Mouse (Mus musculus) frontal cortex, adult 2 months (tissue): ENCODE measurements around the gene Alpk3. TPM values are rescaled to one million over a fixed set of nuclear protein-coding genes. Genes with fewer than 3 reads are reported as not detected.
"Not testable (repeated sequence)": the region's sequence is repeated elsewhere in the genome, so short reads cannot be mapped to it uniquely, and the experiment has no call there.

Source experiments
- DNase-seq, 2 experiments: peaks; one replicate each; pipeline ENCODE4 v3.0.0; 2022; ENCODE audit warnings: low spot score in 1 of 2; ENCODE audit errors: extremely low spot score in 1 of 2
- polyA plus RNA-seq: library from polyadenylated mRNA; depleted of rRNA; stranded (reverse); fragments of >200 nt; gene quantifications from 2 replicates; pipeline ENCODE4 v1.2.3, GENCODE M21; 2012

The Alpk3 gene
- polyA plus RNA-seq, 1 experiment = 0.60 TPM

DNA sequence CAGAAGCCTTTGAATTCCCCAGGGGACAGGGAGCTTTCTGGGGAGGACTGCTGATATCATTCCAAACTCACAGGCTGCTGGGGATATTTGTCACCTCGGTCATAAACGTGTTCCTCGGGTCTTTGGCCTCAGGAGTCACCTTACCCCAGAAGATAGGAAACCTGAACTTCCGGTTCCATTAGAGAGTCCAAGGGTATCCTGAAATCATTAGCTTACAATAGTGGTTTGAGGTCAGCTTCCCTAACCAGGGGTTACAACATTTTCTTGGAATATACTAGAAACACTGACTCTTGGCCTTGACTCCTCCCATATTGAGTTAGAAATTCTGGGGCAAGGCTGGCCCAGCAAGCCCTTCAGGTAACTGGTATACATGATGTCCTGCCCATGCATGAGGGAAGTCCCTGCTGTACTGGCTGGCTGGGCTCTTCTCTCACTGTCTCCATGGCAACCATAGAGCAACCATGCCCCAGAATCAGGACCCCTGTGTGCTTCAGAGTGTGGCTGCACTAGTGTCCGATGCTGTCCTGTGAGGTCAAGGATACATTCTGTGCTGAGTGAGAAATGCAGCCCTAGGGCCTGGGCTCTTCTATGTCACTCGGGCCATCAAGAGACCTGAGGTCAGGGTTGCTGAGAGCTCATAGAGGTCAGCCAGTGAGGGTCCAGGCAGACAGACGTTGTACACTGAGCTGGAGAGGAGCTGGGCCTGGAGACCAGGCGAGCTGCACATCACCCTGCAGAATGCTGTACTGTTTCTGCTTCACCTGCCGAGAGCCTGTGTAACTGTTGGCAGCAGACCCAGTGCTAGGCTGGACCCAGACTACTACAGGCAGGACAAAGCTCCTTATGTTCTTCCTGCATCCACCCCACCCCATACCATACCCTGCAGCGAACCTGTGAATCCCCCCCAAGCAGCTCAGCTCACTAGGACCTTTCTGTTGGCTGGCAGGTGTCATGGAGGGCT lies 68.1 kb downstream of the Alpk3 start:
- no peak for DNase-seq

DNA sequence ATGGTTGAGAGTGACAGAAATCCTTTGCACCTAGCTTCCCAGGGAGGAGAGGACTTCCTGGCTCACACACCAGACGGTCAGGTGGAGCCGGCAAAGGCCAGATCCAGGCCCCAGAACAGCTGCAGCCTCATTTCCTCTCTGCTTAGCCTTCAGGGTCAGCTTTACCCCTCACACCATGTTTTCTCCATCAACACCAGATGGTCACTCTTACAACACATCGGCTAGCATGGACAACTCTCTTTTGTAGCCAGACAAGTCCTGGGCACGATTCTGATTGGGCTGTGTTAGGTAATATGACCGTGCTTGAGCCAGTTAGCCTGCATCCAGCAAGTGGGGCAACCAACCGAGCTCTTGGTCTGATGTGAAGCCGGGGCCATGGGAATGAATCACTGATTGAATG lies 74.5 kb downstream of the Alpk3 start:
- DNase-seq = no peak

DNA sequence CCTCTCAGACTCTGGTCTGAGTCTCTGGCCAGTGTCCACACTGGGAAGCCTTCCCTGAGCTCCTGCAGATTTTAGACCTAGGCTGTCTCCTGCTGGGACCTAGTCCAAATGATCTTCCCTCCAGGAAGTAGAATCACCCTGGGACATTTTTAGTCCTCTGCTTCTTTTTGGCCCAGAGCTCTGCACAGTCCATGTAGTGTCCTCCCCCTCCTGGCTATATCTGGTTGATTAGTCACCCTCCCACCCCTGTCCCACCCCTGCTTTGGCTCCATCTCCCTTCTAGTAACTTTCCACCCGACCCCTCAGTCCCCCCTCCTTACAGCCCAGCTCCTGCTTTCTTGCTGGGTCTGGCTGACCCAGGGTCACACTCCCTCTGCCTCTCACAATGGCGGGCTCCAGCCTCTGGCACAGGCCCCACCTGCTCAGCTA lies 75.5 kb downstream of the Alpk3 start:
- DNase-seq = no peak

DNA sequence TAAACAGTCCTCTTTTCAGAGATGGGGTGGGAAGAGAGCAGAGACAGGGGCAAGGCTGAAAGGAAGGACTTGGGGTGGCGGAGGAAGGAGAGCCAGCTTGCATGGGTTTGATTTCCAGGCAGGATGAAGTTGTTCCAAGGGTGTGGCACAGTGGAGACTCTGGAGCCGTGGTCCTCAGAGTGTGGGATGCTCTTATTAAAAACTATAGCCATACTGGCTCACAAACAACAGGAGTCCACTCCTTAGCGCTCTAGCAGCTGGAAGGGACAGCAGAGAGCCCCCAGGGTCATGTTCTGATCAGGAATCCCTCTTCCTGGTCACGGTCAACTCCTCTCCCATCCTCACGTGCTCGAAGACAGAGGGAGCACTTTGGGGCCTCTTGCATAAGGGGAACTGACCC lies 76.0 kb downstream of the Alpk3 start:
- DNase-seq = no peak

DNA sequence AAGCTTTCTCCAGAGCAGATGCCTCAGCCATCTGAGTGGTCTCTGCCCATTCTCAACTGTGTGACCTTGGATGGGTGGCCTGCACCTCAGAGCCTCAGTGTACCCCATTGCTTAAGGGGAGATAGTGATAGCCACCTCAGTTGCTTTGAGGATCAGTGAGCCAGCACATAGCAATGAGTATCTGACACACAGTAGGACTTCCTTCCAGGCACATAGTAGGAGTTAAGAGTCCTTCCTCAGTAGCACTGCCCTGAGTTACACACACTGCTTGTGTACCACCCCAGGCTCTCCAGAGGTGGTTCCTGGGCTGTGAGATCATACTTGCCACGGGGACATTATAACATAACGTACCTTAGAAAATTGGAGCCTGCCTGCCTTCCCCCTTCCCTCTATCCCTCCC lies 76.5 kb downstream of the Alpk3 start:
- no peak for DNase-seq

DNA sequence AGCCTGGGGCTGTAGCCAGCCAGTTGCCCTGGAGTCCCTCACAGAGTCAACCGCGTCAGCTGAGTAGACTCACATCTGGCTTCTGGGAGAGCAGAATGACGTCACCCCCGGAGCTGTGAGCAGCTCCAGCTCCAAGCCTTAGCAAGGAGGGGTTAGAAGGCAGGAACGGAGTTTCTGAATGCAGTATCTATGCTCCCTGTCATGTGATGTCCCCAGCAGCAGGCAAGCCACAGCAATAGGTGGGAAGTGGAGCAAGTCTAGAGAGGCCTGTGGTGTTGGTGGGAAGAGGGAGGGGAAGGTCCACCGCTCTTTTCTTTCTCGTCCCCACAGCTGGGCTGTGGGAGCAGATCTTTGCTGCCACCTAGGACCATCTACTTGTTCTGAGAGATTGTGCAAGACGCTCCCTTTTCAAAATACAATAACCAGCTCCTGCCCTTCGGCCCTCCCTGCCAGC lies 77.2 kb downstream of the Alpk3 start:
- peak; percentile 36 to 73 for DNase-seq

DNA sequence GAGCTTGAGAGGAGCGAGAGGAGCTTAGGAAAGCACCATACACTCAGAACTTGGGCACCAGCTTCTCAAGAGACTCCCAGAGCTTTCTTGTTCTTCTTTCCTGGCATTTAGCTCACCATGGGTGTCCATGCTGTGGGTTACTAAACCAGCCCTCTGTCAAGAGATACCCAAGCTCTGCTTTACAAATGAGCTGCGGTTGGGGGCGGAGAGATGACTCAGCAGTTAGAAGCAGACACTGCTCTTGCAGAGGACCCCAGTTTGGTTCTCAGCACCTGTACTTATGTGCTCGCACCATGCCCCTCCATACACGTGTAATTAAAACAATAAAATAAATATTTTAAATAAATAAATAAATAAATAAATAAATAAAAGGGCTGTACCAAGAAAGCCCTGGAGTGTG lies 79.9 kb downstream of the Alpk3 start:
- DNase-seq = no peak

DNA sequence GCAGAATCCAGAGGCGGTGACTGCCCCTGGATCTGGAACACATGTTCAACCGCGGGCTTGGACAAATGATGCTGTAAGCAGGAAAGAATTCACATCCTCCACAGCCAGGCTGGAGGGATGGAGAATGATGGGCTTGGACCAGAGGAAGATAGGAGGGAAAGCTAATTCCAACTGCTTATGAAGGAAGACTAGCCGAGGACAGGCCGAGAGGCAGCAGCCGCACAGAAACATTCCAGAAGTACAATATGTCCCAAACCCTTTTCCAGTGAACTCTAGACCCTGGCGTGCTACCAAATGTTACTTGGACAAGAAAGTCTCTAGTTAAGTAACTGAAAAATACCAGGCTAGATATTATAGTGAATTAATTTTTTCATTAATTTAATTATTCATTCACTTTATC lies 81.7 kb downstream of the Alpk3 start:
- no peak for DNase-seq

DNA sequence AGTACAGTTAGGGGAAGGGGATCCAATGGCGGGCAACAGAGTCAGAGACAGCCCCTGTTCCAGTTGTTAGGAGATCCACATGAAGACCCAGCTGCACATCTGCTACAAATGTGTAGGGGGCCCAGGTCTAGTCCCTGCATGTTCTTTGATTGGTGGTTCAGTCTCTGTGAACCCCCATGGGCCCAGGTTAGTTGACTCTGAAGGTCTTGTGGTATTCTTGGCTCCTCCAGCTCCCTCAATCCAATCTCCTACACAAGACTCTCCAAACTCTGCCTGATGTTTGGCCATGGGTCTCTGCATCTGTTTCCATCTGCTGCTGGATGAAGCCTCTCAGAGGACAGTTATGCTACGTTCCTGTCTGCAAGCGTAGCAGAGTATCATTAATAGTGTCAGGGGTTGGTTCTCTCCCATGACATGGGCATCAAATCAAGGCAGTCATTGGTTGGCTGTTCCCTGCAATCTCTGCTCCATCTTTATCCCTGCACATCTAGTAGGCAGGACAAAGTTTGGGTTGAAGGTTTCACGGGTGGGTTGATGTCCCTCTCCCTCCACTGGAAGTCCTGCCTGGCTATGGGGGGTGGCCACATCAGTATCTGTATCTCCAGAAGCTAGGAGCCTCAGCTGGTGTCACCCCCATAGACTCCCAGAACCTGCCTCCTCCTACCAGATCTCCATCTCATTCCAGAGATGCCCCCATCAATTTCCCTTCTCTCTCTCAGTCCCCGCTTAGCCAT lies 82.4 kb downstream of the Alpk3 start:
- DNase-seq = no peak

DNA sequence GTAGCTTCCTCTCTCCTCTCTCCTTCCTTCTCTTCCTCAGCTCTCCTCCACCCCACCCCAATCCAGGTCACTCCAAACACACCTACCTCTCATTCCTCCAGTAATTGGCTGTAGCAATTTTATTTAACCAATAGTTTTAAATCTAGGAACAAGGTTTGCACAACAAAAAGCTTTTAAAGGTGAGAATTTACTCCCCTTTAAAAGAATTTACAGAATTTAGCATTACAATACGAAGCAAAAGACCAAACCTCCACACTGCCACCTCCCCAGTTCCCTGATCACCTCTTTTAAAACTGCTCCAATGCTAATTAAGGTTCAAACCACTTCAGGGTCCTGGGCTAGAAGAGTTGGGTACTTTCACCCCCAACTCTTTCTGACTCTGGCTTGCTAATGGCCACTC lies 84.1 kb downstream of the Alpk3 start:
- DNase-seq = no peak

DNA sequence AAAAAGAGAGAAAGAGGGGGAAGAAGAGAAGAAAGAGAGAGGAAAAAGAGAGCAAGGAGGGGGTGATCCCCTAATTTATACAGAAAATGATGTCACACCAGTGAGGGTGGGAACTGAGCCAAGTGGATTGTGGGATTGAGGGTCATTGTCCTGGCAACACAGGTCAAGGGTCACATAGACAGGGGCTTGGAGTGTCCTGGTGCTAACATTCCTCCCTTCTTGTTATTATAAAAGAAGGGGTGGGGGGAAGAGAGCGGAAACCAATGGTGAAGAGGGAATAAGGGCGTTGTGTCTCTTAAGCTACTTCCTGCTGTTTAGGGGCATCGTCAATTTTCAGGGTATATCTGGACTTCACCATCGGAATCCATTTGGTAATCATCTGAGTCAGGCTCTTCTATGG lies 85.7 kb downstream of the Alpk3 start:
- DNase-seq = not testable (repeated sequence)

DNA sequence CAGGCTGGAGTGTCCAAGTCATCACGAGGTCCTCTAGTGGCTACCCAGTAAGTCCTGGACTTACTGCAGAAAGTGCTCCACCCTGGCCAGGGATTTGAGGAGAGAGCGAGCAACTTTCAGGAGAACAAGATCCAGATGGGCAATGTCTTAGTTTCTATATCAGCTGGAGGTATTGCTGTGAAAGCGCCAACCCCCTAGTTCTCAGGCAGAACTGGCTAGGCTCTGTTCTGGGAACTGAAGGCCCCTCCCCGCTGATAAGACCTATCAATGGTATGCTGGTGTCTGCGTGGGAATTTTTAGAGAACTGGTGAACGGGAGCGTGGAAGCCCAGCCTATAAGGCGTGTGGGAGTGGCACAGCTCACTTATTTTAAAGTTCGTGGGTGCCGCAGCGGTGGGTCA lies 92.4 kb downstream of the Alpk3 start:
- DNase-seq = no peak

DNA sequence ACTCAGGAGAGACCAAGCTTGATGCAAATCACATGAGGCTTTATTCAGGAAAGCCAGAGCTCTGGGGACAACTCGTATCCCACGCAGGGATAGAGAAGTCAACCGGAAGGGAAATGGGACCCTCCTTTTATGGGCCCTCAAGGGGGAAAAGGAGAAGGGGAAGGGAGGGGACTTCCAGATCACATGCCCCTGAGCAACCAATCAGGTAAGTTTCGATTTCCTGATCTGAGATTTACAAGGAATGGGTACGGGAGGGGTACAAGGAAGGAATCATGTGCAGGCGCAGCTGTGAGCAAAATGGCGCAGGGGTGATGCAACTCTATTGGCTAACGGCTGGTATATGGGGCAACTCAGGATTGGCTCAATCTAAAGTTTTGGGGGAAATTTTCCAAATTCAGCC lies 93.8 kb downstream of the Alpk3 start:
- no peak for DNase-seq

DNA sequence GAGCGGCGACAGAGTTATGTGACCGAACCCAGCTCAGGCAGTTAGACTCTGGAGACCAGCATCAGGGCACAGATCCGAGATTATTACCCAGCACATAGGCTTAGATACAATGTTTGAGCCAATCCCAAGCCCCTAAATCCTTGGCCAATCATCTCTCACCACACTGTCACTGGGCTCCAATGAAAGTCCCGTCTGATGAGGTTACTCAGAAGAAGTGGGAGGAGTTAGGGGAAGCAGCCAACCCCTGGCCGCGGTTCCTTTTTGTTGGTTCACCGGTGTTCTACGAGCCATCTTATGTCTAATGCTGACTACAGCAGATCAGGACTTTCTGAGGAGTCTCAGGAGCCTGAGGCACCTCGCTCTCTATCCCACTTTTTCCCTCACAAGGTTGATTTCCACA lies 94.9 kb downstream of the Alpk3 start:
- DNase-seq = no peak

DNA sequence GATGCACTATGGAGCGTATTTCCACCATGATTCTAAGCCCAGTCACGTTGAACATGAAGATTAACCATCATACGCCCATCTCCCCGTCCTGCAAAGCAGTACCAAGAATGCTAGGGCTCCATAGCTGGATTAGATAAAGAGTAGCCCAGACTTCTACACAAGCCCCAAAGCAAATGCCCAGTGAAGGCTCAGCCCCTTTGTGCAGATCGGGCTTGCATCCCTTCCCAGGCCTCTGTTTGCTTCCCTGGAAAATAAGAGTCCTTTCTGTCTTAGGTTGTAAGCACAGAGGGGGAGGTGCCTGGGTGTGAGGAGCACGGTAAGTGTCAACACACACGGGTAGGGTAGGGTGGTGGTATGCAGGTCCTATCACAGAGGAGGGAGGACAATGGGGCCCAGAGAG lies 95.4 kb downstream of the Alpk3 start:
- no peak for DNase-seq

DNA sequence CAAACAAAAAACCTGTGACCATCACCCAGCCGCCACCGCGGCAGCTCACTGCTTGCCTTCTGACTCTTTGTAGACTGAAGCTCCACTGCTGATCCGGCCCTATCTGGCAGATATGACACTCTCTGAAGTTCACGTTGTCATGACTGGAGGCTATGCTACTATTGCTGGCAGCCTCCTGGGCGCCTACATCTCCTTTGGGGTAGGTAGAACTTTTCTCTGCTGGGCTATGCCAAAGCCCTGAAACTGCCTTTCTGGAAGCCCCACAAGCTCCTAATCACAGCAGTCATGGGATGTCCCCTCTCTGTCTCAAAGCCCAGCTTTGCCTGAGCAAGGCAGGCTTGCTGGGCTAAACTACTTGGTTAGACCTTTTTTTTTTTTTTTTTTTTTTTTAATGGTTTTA lies 95.9 kb downstream of the Alpk3 start:
- DNase-seq = no peak

DNA sequence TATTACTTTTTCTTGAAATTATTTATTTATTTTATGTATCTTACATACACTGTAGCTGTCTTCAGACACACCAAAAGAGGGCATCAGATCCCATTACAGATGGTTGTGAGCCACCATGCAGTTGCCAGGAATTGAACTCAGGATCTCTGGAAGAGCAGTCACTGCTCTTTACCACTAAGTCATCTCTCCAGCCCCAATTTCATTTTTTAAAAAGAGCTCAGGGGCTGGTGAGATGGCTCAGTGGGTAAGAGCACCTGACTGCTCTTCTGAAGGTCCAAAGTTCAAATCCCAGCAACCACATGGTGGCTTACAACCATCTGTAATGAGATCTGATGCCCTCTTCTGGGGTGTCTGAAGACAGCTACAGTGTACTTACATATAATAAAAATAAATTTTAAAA lies 96.8 kb downstream of the Alpk3 start:
- DNase-seq = not testable (repeated sequence)

DNA sequence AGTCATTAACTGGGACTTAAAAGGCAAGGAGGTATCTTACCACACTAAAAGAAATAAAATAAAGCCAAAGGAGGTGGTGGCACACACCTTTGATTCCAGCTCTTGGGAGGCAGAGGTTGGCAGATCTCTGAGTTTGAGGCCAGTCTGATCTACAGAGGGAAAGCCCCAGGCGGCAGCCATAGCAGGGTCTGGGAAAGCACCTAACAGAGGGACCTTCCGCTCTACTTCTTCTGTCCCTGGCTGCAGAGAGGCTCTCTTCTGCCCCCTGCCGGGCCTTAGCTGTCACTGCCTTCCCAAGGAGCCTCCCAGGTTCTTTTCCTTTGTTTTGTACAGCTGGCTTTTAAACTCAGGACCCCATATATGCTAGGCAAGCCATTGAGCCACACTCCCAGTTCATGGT lies 97.6 kb downstream of the Alpk3 start:
- DNase-seq = peak in 1 of 2 experiments; percentile 58
